Mouse (Mus musculus) embryonic fibroblast, embryonic 13.5 days (primary cell): ENCODE measurements around the gene Caskin2.

ENCODE experiments used
- CTCF ChIP-seq: IDR thresholded peaks from 2 replicates; pipeline ENCODE4 v1.5.1; 2011; ENCODE audit warnings: mild to moderate bottlenecking, control low read depth, low read length, moderate library complexity, borderline replicate concordance; ENCODE audit not compliant: insufficient read depth
- POLR2A ChIP-seq: IDR thresholded peaks from 2 replicates; pipeline ENCODE4 v1.6.1; 2011; ENCODE audit warnings: low read depth, mild to moderate bottlenecking, control low read depth, low read length, moderate library complexity

DNA sequence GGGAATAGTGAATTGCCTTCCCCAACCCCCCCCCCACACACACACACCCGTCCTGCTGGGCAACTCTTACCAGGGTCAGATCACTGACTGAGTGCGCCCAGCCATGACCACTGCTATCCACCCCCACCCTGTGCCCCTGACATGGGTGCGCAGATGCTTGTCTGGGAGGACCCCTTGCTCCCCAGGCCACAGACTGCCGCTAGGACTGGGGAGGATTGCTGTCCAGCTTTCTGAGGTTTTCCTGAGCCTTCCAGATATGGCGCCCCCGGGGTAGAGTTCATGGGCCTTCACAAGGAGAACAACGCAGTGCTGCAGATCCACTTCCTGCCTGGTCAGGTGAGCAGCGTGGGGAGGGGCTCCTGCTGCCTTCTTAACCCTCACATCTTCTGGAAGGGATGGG, 30.8 kb upstream of the Caskin2 start:
- TF ChIP-seq CTCF (no peak), POLR2A (no peak)
